Mouse (Mus musculus) liver, postnatal 0 days (tissue): Measurements from ENCODE around the gene Gm17324. TPM values are rescaled to one million over a fixed set of nuclear protein-coding genes. Genes with fewer than 3 reads are reported as not detected.
A peak's percentile ranks its signal among the peaks of the same experiment; 100 is the strongest.
"Not testable (repeated sequence)": the region's sequence is repeated elsewhere in the genome, so short reads cannot be mapped to it uniquely, and the experiment has no call there.

Experiments
- ATAC-seq: fragments of 200-750 bp; cut with Nextera tagmentation; 2 replicates; pipeline ENCODE4 v1.8.0; 2017; ENCODE audit warnings: mild to moderate bottlenecking, moderate library complexity
- DNase-seq: peaks from one replicate; pipeline ENCODE4 v3.0.0-alpha.2; 2016
- H3K27ac ChIP-seq: fragments of 300-500 bp; sonication (generic); 2 replicates; pipeline ENCODE4 v1.5.1; 2014; ENCODE audit warnings: antibody characterized with exemption, moderate library complexity, mild to moderate bottlenecking, low read depth
- H3K27me3 ChIP-seq: fragments of 300-500 bp; sonication (generic); 2 replicates; pipeline ENCODE4 v1.6.1; 2014; ENCODE audit warnings: low read length, control low read depth, mixed read lengths; ENCODE audit not compliant: insufficient read depth
- H3K36me3 ChIP-seq: fragments of 300-500 bp; sonication (generic); replicated peaks from 2 replicates; pipeline ENCODE4 v1.6.1; 2014; ENCODE audit warnings: mild to moderate bottlenecking, control low read depth, low read length, moderate library complexity, mixed read lengths; ENCODE audit not compliant: insufficient read depth
- H3K4me1 ChIP-seq: fragments of 300-500 bp; sonication (generic); 2 replicates; pipeline ENCODE4 v1.6.1; 2014; ENCODE audit warnings: antibody characterized with exemption, mild to moderate bottlenecking, control low read depth; ENCODE audit not compliant: insufficient read depth
- H3K4me2 ChIP-seq: fragments of 300-500 bp; sonication (generic); 2 replicates; pipeline ENCODE4 v1.6.1; 2014; ENCODE audit warnings: low read depth, mild to moderate bottlenecking, low read length, moderate library complexity, mixed read lengths
- H3K4me3 ChIP-seq: fragments of 300-500 bp; sonication (generic); 2 replicates; pipeline ENCODE4 v1.5.1; 2014; ENCODE audit warnings: low read depth, low read length
- H3K9ac ChIP-seq: fragments of 300-500 bp; sonication (generic); replicated peaks from 2 replicates; pipeline ENCODE4 v1.6.1; 2014; ENCODE audit warnings: mild to moderate bottlenecking, moderate library complexity
- H3K9me3 ChIP-seq: fragments of 300-500 bp; sonication (generic); 2 replicates; pipeline ENCODE4 v1.6.1; 2016; ENCODE audit warnings: mild to moderate bottlenecking, control low read depth, low read length, mixed read lengths
- CTCF ChIP-seq: sonication (generic); IDR thresholded peaks from 2 replicates; pipeline ENCODE4 v1.5.1; 2016; ENCODE audit warnings: antibody characterized with exemption, low read depth
- EP300 ChIP-seq: IDR thresholded peaks from 2 replicates; pipeline ENCODE4 v1.6.1; 2016; ENCODE audit warnings: antibody characterized with exemption, low read depth, mild to moderate bottlenecking
- WGBS: fragments of 180-500 bp; shearing (Covaris S2); extraction: QIAGEN DNeasy Blood & Tissue Kit; methylation state at CpG from one replicate; pipeline ENCODE4 v1.1.7; 2014; ENCODE audit not compliant: insufficient replicate concordance; 5-methylcytosine and 5-hydroxymethylcytosine counted together
- polyA plus RNA-seq: library from polyadenylated mRNA; unstranded; fragments of >200 nt; fragmentation: Nextera tagmentation; extraction: Ambion mirVana; gene quantifications from 2 replicates; pipeline ENCODE4 v1.2.1, GENCODE M21; 2015

The Gm17324 gene
- 0.70 and 0.75 TPM in 2 replicates for polyA plus RNA-seq

GRCm38 (mm10) chr9:78447973-78448873 is at the start of gene Gm17324, which contains the start of gene Mto1:
TSS of gene Gm17324 (minus strand) at chr9:78448786.
TSS of gene Mto1 (plus strand) at chr9:78448208.
- H3K4me3 ChIP-seq: peak within 1 kb of the TSS; percentile 100
- peak; percentile 96 for DNase-seq
- peaks cover 13% of the 10 kb centered on the region for H3K4me1 ChIP-seq
- peaks cover 23% of the 10 kb centered on the region for H3K27me3 ChIP-seq
- no peak for TF ChIP-seq CTCF
- no peak for TF ChIP-seq EP300
- ATAC-seq: peak; percentile 95
- peak within 1 kb of the TSS; percentile 97 for H3K9ac ChIP-seq
- H3K36me3 ChIP-seq: peaks cover 21% of the 10 kb centered on the region
- peak within 1 kb of the TSS; percentile 96 for H3K27ac ChIP-seq
- H3K4me2 ChIP-seq: peak within 1 kb of the TSS; percentile 68
- under 1% methylated on average over 89 of the region's 96 CpGs for WGBS
- H3K9me3 ChIP-seq: no peaks in the 10 kb centered on the region

GRCm38 (mm10) chr9:78493171-78493570 is 44.6 kb upstream of the Gm17324 start:
- Histone ChIP-seq H3K4me1 (peaks cover 6% of the 10 kb centered on the region; the same call in 1 of the 2 replicates), H3K4me3 (no peak overlapping the region), H3K27ac (no peak overlapping the region), H3K9ac (no peak overlapping the region), H3K9me3 (no peaks in the 10 kb centered on the region), H3K36me3 (no peaks in the 10 kb centered on the region), H3K27me3 (no peaks in the 10 kb centered on the region), H3K4me2 (no peak overlapping the region)
- 82% methylated on average over 7 of the region's 7 CpGs for WGBS
- ATAC-seq (no peak), DNase-seq (no peak)
- TF ChIP-seq EP300 (no peak), CTCF (no peak)

DNA sequence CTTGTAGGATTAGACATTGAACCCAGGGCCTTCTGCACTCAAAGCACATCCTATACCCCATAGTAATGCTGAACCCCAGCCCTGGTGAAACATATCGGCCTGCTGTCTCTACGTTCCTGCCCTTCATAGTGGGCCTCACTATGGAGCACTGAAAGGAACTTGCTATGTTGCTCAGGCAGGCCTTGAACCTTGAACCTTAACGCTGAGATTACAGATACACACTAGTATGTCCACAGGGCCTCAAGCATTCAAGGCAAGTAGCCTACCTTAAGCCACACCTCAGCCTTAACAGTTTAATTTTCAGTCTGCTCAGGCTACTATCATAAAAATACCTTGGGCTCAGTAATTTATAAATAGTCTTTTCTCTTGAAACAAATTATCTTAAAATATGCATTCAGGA is 43.7 kb upstream of the Gm17324 start:
- peaks cover 6% of the 10 kb centered on the region; the same call in 1 of the 2 replicates for H3K4me1 ChIP-seq
- no peak for ATAC-seq
- no peak overlapping the region for H3K27ac ChIP-seq
- H3K36me3 ChIP-seq: no peaks in the 10 kb centered on the region
- H3K9me3 ChIP-seq: no peaks in the 10 kb centered on the region
- 75% methylated on average over 3 of the region's 3 CpGs for WGBS
- TF ChIP-seq CTCF (no peak), EP300 (no peak)
- H3K4me2 ChIP-seq: no peak overlapping the region
- DNase-seq: no peak
- no peak overlapping the region for H3K9ac ChIP-seq
- no peaks in the 10 kb centered on the region for H3K27me3 ChIP-seq
- no peak overlapping the region for H3K4me3 ChIP-seq

DNA sequence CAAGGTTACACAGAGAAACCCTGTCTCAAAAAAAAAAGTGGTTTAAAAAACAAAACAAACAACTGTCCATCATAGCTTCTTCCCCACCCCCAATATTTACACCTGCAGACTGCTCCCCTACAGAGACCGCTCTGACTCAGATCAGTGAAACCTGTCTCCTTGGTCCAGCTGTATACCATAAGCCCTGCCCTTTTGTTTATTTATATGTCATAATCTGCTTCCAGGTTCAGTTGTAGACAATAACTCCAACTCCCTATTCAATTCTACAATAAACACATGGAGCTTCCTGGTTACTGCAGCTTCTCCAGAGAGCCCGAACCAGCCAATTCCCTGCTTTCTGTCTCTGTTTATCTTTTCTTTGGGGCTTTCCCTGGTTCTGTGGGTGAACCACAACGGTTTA is 42.6 kb upstream of the Gm17324 start:
- Histone ChIP-seq H3K27ac (no peak overlapping the region), H3K4me2 (no peak overlapping the region), H3K36me3 (no peaks in the 10 kb centered on the region), H3K4me1 (peaks cover 6% of the 10 kb centered on the region; the same call in 1 of the 2 replicates), H3K4me3 (no peak overlapping the region), H3K9me3 (no peaks in the 10 kb centered on the region), H3K9ac (no peak overlapping the region), H3K27me3 (no peaks in the 10 kb centered on the region)
- TF ChIP-seq EP300 (no peak), CTCF (no peak)
- ATAC-seq: no peak
- DNase-seq: no peak
- WGBS: 63% methylated on average over 3 of the region's 3 CpGs

- Histone ChIP-seq H3K27ac (peak within 1 kb of the TSS; percentile 72), H3K27me3 (no peaks in the 10 kb centered on the region), H3K4me2 (peak within 1 kb of the TSS; percentile 71), H3K9me3 (no peaks in the 10 kb centered on the region), H3K36me3 (no peaks in the 10 kb centered on the region), H3K4me1 (peaks cover 6% of the 10 kb centered on the region; the same call in 1 of the 2 replicates), H3K4me3 (peak within 1 kb of the TSS; percentile 35), H3K9ac (peak within 1 kb of the TSS; percentile 54)
- DNase-seq: peak; percentile 73
- 3% methylated on average over 16 of the region's 20 CpGs for WGBS
- peak; percentile 68 for ATAC-seq
- TF ChIP-seq CTCF (no peak), EP300 (no peak)
Observed at GRCm38 (mm10) chr9:78488890-78489420, 40.4 kb upstream of the Gm17324 start, which contains the start of gene Eef1a1. TSS of gene Eef1a1 (minus strand) at chr9:78489151.

- not testable (repeated sequence) for H3K36me3 ChIP-seq, H3K27me3 ChIP-seq, H3K4me1 ChIP-seq, ATAC-seq, H3K9me3 ChIP-seq, H3K4me2 ChIP-seq, H3K9ac ChIP-seq, DNase-seq, H3K27ac ChIP-seq, H3K4me3 ChIP-seq
- 80% methylated on average over 5 of the region's 5 CpGs for WGBS
Observed at GRCm38 (mm10) chr9:78488021-78488420, 39.4 kb upstream of the Gm17324 start.
